Mouse (Mus musculus) CH12.LX (cell line): ENCODE results near the gene Dnah8. TPM values are rescaled to one million over a fixed set of nuclear protein-coding genes. Genes with fewer than 3 reads are reported as not detected.
A peak's percentile ranks its signal among the peaks of the same experiment; 100 is the strongest.

Source experiments
- DNase-seq: peaks from one replicate; pipeline ENCODE4 v3.0.0-alpha.2; 2013; ENCODE audit errors: extremely low read depth
- H3K27ac ChIP-seq: 2 replicates; pipeline ENCODE4 v1.5.1; 2012; ENCODE audit warnings: low read depth, mild to moderate bottlenecking, control low read depth, moderate library complexity; ENCODE audit not compliant: insufficient read depth
- H3K27me3 ChIP-seq: replicated peaks from 2 replicates; pipeline ENCODE3; 2012; ENCODE audit warnings: inconsistent platforms
- H3K36me3 ChIP-seq, 2 experiments: replicated peaks in 1 of 2; 2 replicates each; pipeline versions ENCODE3 to v1.6.1; 2012; ENCODE audit warnings: inconsistent platforms in 1 of 2, low read length in 1 of 2, mild to moderate bottlenecking in 1 of 2, mixed read lengths in 1 of 2, moderate library complexity in 1 of 2; ENCODE audit not compliant: control insufficient read depth in 1 of 2, insufficient read depth in 1 of 2
- H3K4me1 ChIP-seq, 2 experiments: 2 replicates each; pipeline ENCODE4 v1.6.1; 2012; ENCODE audit warnings: inconsistent platforms in 1 of 2, moderate library complexity in 1 of 2; ENCODE audit not compliant: insufficient read depth in 2 of 2, control insufficient read depth in 1 of 2
- H3K4me2 ChIP-seq: 2 replicates; pipeline ENCODE4 v1.6.1; 2012; ENCODE audit warnings: low read depth, mild to moderate bottlenecking, control low read depth; ENCODE audit not compliant: poor library complexity, insufficient read depth, severe bottlenecking
- H3K4me3 ChIP-seq, 3 experiments: fragments of 150-350 bp in 1 of 3; sonication (generic) in 1 of 3; replicated peaks in 1 of 3; 2 replicates each; pipeline versions ENCODE3 to v1.5.1; 2011 to 2012; ENCODE audit warnings: low read depth in 2 of 3, low read length in 2 of 3, mild to moderate bottlenecking in 2 of 3, moderate library complexity in 2 of 3, control low read depth in 1 of 3, improper control_type of control experiment in 1 of 3, inconsistent platforms in 1 of 3, mixed read lengths in 1 of 3; ENCODE audit not compliant: poor library complexity in 1 of 3
- H3K79me2 ChIP-seq: replicated peaks from 2 replicates; pipeline ENCODE4 v1.6.1; 2012; ENCODE audit warnings: mild to moderate bottlenecking, moderate library complexity; ENCODE audit not compliant: control insufficient read depth, poor library complexity, insufficient read depth, severe bottlenecking; ENCODE audit errors: extremely low read depth
- H3K9ac ChIP-seq: 2 replicates; pipeline ENCODE4 v1.6.1; 2012; ENCODE audit warnings: low read depth, mild to moderate bottlenecking, control low read depth, moderate library complexity; ENCODE audit not compliant: insufficient read depth
- H3K9me3 ChIP-seq: replicated peaks from 2 replicates; pipeline ENCODE3; 2012; ENCODE audit warnings: low read length, inconsistent platforms, mixed read lengths
- CHD2 ChIP-seq: IDR thresholded peaks from 2 replicates; pipeline ENCODE4 v1.6.1; 2011; ENCODE audit warnings: low read length, improper control_type of control experiment
- CTCF ChIP-seq, 2 experiments: IDR thresholded peaks in 1 of 2; conservative IDR thresholded peaks in 1 of 2; 2 replicates each; pipeline ENCODE4 v1.5.1; 2011 to 2012; ENCODE audit warnings: low read depth in 2 of 2, low read length in 2 of 2, improper control_type of control experiment in 1 of 2, inconsistent platforms in 1 of 2, mild to moderate bottlenecking in 1 of 2, moderate library complexity in 1 of 2
- E2F4 ChIP-seq: IDR thresholded peaks from 2 replicates; pipeline ENCODE4 v1.6.1; 2011; ENCODE audit warnings: low read depth, low read length, improper control_type of control experiment; ENCODE audit not compliant: insufficient replicate concordance
- ELF1 ChIP-seq: IDR thresholded peaks from 2 replicates; pipeline ENCODE4 v1.6.1; 2014; ENCODE audit warnings: low read depth, mild to moderate bottlenecking, inconsistent platforms, low read length, improper control_type of control experiment
- EP300 ChIP-seq: IDR thresholded peaks from 2 replicates; pipeline ENCODE4 v1.6.1; 2011; ENCODE audit warnings: low read length, improper control_type of control experiment
- ETS1 ChIP-seq: conservative IDR thresholded peaks from 2 replicates; pipeline ENCODE4 v1.6.1; 2012; ENCODE audit warnings: low read depth, mild to moderate bottlenecking, inconsistent platforms, low read length, improper control_type of control experiment, moderate library complexity
- GABPA ChIP-seq: IDR thresholded peaks from 2 replicates; pipeline ENCODE4 v1.6.1; 2012; ENCODE audit warnings: low read depth, low read length, improper control_type of control experiment, inconsistent platforms; ENCODE audit not compliant: insufficient replicate concordance
- HCFC1 ChIP-seq: IDR thresholded peaks from 2 replicates; pipeline ENCODE4 v1.6.1; 2012; ENCODE audit warnings: low read depth, mild to moderate bottlenecking, inconsistent platforms, low read length, improper control_type of control experiment
- MAFK ChIP-seq: IDR thresholded peaks from 2 replicates; pipeline ENCODE4 v1.6.1; 2011; ENCODE audit warnings: low read length, improper control_type of control experiment; ENCODE audit not compliant: insufficient replicate concordance
- MAZ ChIP-seq: IDR thresholded peaks from 2 replicates; pipeline ENCODE4 v1.6.1; 2012; ENCODE audit warnings: low read depth, mild to moderate bottlenecking, inconsistent platforms, low read length, improper control_type of control experiment, moderate library complexity
- MEF2A ChIP-seq: IDR thresholded peaks from 2 replicates; pipeline ENCODE4 v1.6.1; 2014; ENCODE audit warnings: low read depth, mild to moderate bottlenecking, inconsistent platforms, low read length, improper control_type of control experiment, borderline replicate concordance
- MYC ChIP-seq: IDR thresholded peaks from 2 replicates; pipeline ENCODE4 v1.6.1; 2011; ENCODE audit warnings: low read depth, mild to moderate bottlenecking, improper control_type of control experiment, low read length
- NELFE ChIP-seq: IDR thresholded peaks from 2 replicates; pipeline ENCODE4 v1.6.1; 2011; ENCODE audit warnings: low read depth, low read length, improper control_type of control experiment
- POLR2A ChIP-seq: IDR thresholded peaks from 2 replicates; pipeline ENCODE4 v1.6.1; 2011; ENCODE audit warnings: low read depth, mild to moderate bottlenecking, improper control_type of control experiment, low read length
- POLR2AphosphoS2 ChIP-seq: IDR thresholded peaks from 2 replicates; pipeline ENCODE4 v1.6.1; 2011; ENCODE audit warnings: low read depth, low read length, improper control_type of control experiment
- RAD21 ChIP-seq: IDR thresholded peaks from 2 replicates; pipeline ENCODE4 v1.6.1; 2011; ENCODE audit warnings: low read depth, mild to moderate bottlenecking, low read length, improper control_type of control experiment, moderate library complexity
- SMC3 ChIP-seq: IDR thresholded peaks from 2 replicates; pipeline ENCODE4 v1.6.1; 2011; ENCODE audit warnings: low read depth, low read length, improper control_type of control experiment
- TCF12 ChIP-seq: IDR thresholded peaks from 2 replicates; pipeline ENCODE4 v1.6.1; 2014; ENCODE audit warnings: low read depth, mild to moderate bottlenecking, inconsistent platforms, low read length, improper control_type of control experiment
- USF2 ChIP-seq: conservative IDR thresholded peaks from 2 replicates; pipeline ENCODE4 v1.6.1; 2011; ENCODE audit warnings: low read depth, low read length, improper control_type of control experiment
- ZKSCAN1 ChIP-seq: IDR thresholded peaks from 2 replicates; pipeline ENCODE4 v1.6.1; 2012; ENCODE audit warnings: low read depth, inconsistent platforms, low read length, improper control_type of control experiment, borderline replicate concordance
- dilution Hi-C: fragments of 300-500 bp; cut with MboI; formaldehyde crosslinking; loops from 2 replicates; pipeline ENCODE4 v1.14.3; 2020; ENCODE audit warnings: low sequenced_read_pairs; ENCODE audit not compliant: extremely low pct_unique_long_range_greater_than_20kb, extremely low pct_ligation_motif_present
- in situ Hi-C: fragments of 300-500 bp; cut with MboI; formaldehyde crosslinking; loops from 3 replicates; pipeline ENCODE4 v1.14.3; 2019; ENCODE audit warnings: low sequenced_read_pairs, low pct_ligation_motif_present, low pct_unique_long_range_greater_than_20kb, mixed read lengths
- polyA plus RNA-seq: library from polyadenylated mRNA; unstranded; fragments of >175 nt; gene quantifications from 2 replicates; pipeline ENCODE4 v1.2.1, GENCODE M21; 2012; ENCODE audit warnings: low read depth; ENCODE audit not compliant: insufficient read length
- total RNA-seq, 2 experiments: library from RNA; depleted of rRNA; stranded (reverse); fragments of 300-350 nt in 1 of 2; fragments of >200 nt in 1 of 2; gene quantifications; 2 replicates each; pipeline ENCODE4 v1.2.3; 2012 to 2014

Gene Dnah8
- total and polyA plus RNA-seq, 3 experiments = 0.09 to 0.99 TPM; not detected in 1

- Histone ChIP-seq H3K27me3 (no peaks in the 10 kb centered on the region), H3K4me2 (no peak overlapping the region), H3K27ac (no peak overlapping the region), H3K79me2 (no peaks in the 10 kb centered on the region), H3K9ac (no peak overlapping the region), H3K36me3 (peaks cover 20 to 44% of the 10 kb centered on the region in 2 experiments), H3K9me3 (no peaks in the 10 kb centered on the region), H3K4me1 (peaks cover 0 to 39% of the 10 kb centered on the region in 2 experiments; a peak in 3 of 4 replicates), H3K4me3 (no peak overlapping the region)
- dilution Hi-C loops = no loop called here
- DNase-seq = peak; percentile 69
- no peak for TF ChIP-seq USF2
- peak; percentile 75; the same call in 1 of the 2 replicates for TF ChIP-seq MAZ
- peak; percentile 89 for TF ChIP-seq RAD21
- TF ChIP-seq MEF2A = no peak
- TF ChIP-seq NELFE = 0 out of 2 replicates have a peak, but pooled peaks have one; percentile 35
- TF ChIP-seq SMC3 = peak; percentile 61
- peak; percentile 72 for TF ChIP-seq MAFK
- peak; percentile 73 to 91 for TF ChIP-seq CTCF (conservative IDR thresholded peaks at IDR 0.05 in 1 of 2, IDR thresholded peaks at IDR 0.05 in 1 of 2; ENCODE audit: low read depth in 2 of 2, low read length in 2 of 2)
- in situ Hi-C loops = no loop called here
Observed at GRCm38 (mm10) chr17:30590417-30591198, 33.5 kb upstream of the Dnah8 start.

DNA sequence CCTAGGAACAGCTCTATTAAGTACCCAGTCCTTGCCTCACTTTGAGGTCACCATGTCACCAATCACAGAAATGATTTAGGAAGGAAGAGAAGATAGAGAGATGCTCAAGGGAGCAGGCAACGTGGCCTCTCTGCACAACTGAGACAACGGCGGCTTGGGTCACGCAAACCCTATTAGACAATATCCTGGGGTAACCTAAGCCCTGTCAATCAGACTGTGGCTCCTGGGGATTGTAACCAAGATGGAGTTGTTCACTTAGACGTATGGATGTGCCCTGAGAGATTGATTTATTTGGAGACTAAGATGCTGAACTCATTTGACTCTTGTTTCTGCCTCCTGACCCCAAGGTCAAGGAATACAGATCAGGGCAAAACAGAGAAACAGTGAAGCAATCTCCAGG is 29.7 kb upstream of the Dnah8 start:
- dilution Hi-C loops = no loop called here
- peaks cover 0 to 39% of the 10 kb centered on the region in 2 experiments; a peak in 3 of 4 replicates for H3K4me1 ChIP-seq
- H3K79me2 ChIP-seq = no peaks in the 10 kb centered on the region
- peaks cover 45 to 74% of the 10 kb centered on the region in 2 experiments for H3K36me3 ChIP-seq
- H3K27ac ChIP-seq = no peak overlapping the region
- no peak overlapping the region for H3K4me2 ChIP-seq
- H3K27me3 ChIP-seq = no peaks in the 10 kb centered on the region
- TF ChIP-seq EP300 (no peak), POLR2AphosphoS2 (no peak), GABPA (no peak), ELF1 (no peak), RAD21 (no peak), CHD2 (no peak), POLR2A (no peak), NELFE (no peak), HCFC1 (no peak), MYC (no peak), MEF2A (no peak), E2F4 (no peak), TCF12 (no peak), ETS1 (no peak), ZKSCAN1 (no peak)
- no peak overlapping the region for H3K9ac ChIP-seq
- H3K9me3 ChIP-seq = no peaks in the 10 kb centered on the region
- no peak overlapping the region for H3K4me3 ChIP-seq
- in situ Hi-C loops = no loop called here
- no peak for DNase-seq
